Mouse (Mus musculus): ENCODE data around the gene Dll1. TPM values are rescaled to one million over a fixed set of nuclear protein-coding genes. Genes with fewer than 3 reads are reported as not detected.

The Dll1 gene
- polyA plus RNA-seq (2016; fragmentation: Nextera tagmentation; extraction: Ambion mirVana): 13.2 and 22.1 TPM in 2 replicates

DNA sequence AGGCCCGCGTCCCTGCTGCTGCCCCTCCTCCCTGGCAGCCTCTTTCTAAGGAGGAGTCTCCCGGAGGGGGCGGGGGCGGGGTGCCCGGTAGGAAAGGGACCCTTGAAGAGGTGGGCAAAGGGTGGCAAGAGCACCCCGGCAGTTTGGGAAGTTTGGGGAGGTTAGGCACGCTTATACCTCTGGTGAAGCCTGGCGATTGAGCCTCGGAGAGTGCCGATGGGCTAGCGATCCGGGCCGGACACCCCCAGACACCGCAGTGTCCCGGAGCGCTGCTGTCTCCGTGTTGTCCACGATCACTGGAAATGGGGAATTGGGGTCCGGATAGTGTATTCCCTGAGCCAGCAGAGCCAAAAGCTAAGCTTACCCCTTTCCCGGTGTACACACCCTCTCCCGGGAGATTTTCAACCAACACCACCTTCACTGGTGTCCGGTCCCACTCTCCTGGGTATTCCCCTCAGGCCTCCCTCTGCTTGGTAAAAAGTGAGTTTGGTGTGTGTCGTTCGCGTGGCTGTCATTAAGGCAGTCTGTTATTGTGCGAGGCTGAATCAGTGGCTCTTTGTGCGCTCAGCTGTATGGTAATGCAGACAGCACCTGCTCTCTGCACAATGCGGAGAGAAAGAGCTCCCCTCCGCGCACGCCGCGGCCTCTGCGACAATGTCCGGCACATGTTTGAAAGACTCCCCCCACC lies at the start of gene Dll1:
Gene Dll1, minus strand, starts transcription at position 379 of the 688 bp plus-strand sequence.
- WGBS: under 1% methylated on average over 36 of the region's 36 CpGs
- peaks cover 100% of the 10 kb centered on the region for H3K27me3 ChIP-seq (replicated peaks; ENCODE audit: low read depth, poor library complexity, severe bottlenecking)
- H3K9me3 ChIP-seq: no peaks in the 10 kb centered on the region
- H3K4me3 ChIP-seq: peak within 1 kb of the TSS; percentile 71
- H3K36me3 ChIP-seq (replicated peaks): peaks cover 9% of the 10 kb centered on the region
- DNase-seq (ENCODE audit: low spot score): peak; percentile 67
- H3K4me1 ChIP-seq: peaks cover 95% of the 10 kb centered on the region
- H3K27ac ChIP-seq (replicated peaks): peak within 1 kb of the TSS; percentile 87

DNA sequence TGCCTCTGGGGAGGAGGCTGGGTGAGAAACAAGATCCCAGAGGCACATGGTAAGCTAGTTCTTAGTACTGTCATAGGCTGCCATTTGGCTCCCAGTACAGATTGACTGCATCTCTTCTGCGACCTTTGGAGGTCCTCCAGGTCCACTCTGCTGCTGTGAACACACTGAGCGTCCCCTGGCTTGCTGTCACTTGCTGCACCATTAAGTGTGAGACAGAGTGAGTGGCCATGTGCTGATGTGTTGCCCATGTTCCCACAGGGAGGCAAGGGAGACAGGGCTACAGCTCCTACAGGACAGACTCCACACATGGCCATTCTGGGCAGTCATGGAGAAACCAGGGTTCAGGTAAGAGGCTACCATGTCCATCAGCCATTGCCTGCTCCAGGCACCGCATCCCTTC lies 49.3 kb upstream of the Dll1 start:
- WGBS: 93% methylated on average over 3 of the region's 3 CpGs
- Histone ChIP-seq H3K27me3 (replicated peaks; ENCODE audit: low read depth, poor library complexity, severe bottlenecking) (no peaks in the 10 kb centered on the region), H3K4me1 (no peaks in the 10 kb centered on the region), H3K4me3 (no peak overlapping the region), H3K27ac (replicated peaks) (no peak overlapping the region), H3K9me3 (no peaks in the 10 kb centered on the region; the same call in 1 of the 2 replicates), H3K36me3 (replicated peaks) (peaks cover 91% of the 10 kb centered on the region)
- no peak for DNase-seq (ENCODE audit: low spot score)

DNA sequence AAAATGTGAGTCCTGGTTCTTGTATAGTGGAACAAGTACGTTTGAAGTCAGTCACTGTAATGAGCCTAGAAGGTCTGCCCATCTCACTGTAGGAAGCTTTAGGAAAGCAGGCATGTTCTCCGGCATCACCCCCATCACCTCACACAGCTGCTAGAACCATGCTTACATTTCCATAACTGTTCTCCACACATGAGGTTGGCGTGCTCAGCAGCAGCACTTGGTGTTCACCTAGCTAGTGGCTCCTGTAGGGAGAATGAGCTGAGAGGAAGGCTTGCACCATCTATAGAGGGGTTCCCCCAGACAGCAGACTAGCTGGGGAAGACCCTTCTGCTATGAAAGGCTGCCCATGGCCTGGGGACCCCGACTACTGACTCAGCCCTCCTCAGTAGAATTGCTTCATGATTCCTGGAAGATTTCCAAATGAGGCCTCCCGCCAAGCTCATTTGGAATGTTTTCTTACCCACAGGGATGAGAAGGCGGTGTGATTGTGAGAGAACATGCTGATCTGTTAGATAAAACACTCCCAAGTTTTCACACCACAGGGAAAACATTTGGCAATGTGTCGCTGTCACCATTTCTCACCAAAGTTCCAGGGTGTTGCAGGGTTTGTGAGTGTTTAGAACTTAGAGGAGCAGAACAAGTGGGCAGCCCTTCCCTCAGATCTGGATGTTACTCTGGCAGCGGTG lies 46.6 kb upstream of the Dll1 start:
- Histone ChIP-seq H3K4me3 (no peak overlapping the region), H3K27me3 (replicated peaks; ENCODE audit: low read depth, poor library complexity, severe bottlenecking) (no peaks in the 10 kb centered on the region), H3K27ac (replicated peaks) (no peak overlapping the region), H3K36me3 (replicated peaks) (peaks cover 96% of the 10 kb centered on the region), H3K9me3 (no peaks in the 10 kb centered on the region; the same call in 1 of the 2 replicates), H3K4me1 (no peaks in the 10 kb centered on the region)
- 88% methylated on average over 8 of the region's 8 CpGs for WGBS
- no peak for DNase-seq (ENCODE audit: low spot score)

DNA sequence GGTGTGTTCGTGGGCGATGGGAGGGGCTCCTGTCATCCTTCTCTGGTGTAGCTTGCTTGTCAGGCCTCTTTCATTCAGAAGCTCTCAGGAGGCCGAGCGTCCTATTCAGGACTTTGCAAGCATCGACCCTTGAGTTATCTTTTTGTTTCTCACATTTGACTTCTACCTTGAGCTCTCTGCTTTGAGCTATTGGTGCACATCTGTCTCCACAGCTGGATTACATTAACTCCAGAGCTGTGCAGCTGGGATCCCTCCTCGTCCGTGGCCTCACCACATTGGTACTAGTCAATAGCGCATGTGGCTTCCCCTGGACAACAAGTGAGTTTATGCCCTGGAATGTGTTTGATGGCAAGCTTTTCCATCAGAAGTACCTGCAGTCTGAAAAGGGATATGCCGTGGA lies 46.0 kb upstream of the Dll1 start:
- Histone ChIP-seq H3K4me3 (no peak overlapping the region), H3K36me3 (replicated peaks) (peaks cover 96% of the 10 kb centered on the region), H3K27ac (replicated peaks) (no peak overlapping the region), H3K4me1 (no peaks in the 10 kb centered on the region), H3K9me3 (no peaks in the 10 kb centered on the region; the same call in 1 of the 2 replicates), H3K27me3 (replicated peaks; ENCODE audit: low read depth, poor library complexity, severe bottlenecking) (no peaks in the 10 kb centered on the region)
- WGBS: 85% methylated on average over 9 of the region's 9 CpGs
- DNase-seq (ENCODE audit: low spot score): no peak

DNA sequence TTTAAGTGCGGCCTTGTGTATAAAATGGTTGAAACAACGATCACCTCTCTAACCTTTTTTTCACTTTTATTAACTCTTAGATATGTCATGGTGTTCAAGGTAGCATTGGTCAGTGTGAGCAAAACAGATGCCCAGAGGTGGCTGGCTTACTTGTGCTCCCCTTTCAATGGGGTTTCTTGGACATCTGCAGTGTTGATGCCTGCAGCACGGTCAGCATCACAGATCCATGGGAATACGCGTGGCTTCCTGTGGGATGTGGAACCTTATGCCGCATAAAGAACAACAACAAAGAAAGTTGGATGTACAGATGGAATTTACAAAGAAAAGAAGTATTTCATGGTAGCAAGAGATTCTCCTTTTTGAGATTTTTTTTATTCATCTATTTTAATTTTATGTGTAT lies 44.8 kb upstream of the Dll1 start:
- no peak for DNase-seq (ENCODE audit: low spot score)
- 95% methylated on average over 6 of the region's 6 CpGs for WGBS
- H3K9me3 ChIP-seq: no peaks in the 10 kb centered on the region; the same call in 1 of the 2 replicates
- H3K4me1 ChIP-seq: no peaks in the 10 kb centered on the region
- no peaks in the 10 kb centered on the region for H3K27me3 ChIP-seq (replicated peaks; ENCODE audit: low read depth, poor library complexity, severe bottlenecking)
- H3K36me3 ChIP-seq (replicated peaks): peaks cover 98% of the 10 kb centered on the region
- no peak overlapping the region for H3K27ac ChIP-seq (replicated peaks)
- no peak overlapping the region for H3K4me3 ChIP-seq

GRCm38 (mm10) chr17:15420021-15420603 lies 43.4 kb upstream of the Dll1 start:
- Histone ChIP-seq H3K36me3 (replicated peaks) (peaks cover 99% of the 10 kb centered on the region), H3K27ac (replicated peaks) (no peak overlapping the region), H3K4me3 (no peak overlapping the region), H3K27me3 (replicated peaks; ENCODE audit: low read depth, poor library complexity, severe bottlenecking) (no peaks in the 10 kb centered on the region), H3K4me1 (no peaks in the 10 kb centered on the region), H3K9me3 (no peaks in the 10 kb centered on the region; the same call in 1 of the 2 replicates)
- no peak for DNase-seq (ENCODE audit: low spot score)
- WGBS: 89% methylated on average over 8 of the region's 8 CpGs

DNA sequence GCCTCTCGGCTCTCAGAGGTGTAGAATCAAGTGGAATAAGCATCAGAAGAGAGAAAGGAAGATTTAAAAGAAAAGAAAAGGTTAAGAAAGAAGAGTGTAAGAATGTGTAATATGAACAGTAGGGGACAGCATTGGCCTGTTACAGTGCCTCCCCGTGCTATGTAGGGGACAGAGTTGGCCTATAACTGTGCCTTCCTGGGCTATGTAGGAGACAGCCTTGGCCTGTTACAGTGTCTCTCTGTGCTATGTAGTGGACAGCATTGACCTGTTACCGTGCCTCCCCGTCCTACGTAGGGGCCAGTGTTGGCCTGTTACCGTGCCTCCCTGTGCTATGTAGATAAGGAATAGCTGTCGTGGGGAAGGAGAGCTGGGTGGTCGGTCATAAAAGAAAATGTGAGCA lies 42.9 kb upstream of the Dll1 start:
- no peaks in the 10 kb centered on the region for H3K4me1 ChIP-seq
- DNase-seq (ENCODE audit: low spot score): no peak
- no peaks in the 10 kb centered on the region for H3K27me3 ChIP-seq (replicated peaks; ENCODE audit: low read depth, poor library complexity, severe bottlenecking)
- H3K36me3 ChIP-seq (replicated peaks): peaks cover 99% of the 10 kb centered on the region
- H3K9me3 ChIP-seq: no peaks in the 10 kb centered on the region; the same call in 1 of the 2 replicates
- 89% methylated on average over 8 of the region's 8 CpGs for WGBS
- no peak overlapping the region for H3K27ac ChIP-seq (replicated peaks)
- H3K4me3 ChIP-seq: no peak overlapping the region

DNA sequence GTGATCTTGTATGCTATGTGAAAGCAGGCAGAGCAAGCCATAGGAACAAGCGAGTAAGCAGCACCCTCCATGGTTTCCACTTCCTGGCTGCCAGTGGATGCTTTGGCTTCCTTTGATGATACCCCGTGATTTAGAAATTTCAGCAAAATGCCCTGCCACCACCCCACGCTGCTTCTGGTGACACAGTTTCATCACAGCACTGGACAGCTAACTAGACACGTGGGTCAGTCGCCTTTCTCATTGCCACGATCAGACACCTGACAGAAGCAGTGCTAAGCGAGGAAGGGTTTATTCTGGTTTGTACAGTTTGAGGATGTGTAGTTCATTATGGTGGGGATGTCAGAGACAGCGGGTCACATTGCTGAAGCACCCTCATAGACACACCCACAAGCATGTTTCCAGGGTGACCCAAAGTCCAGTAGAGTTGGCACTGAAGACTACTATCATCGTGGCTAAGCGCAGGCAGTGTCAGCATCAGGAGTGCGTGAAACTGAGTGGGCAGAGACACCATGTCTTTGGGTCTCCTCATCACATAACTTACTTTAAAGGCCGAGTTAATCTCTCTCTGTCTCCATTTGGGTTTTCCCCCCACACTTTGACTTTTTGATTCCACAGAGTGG lies 40.0 kb upstream of the Dll1 start:
- no peak for DNase-seq (ENCODE audit: low spot score)
- 90% methylated on average over 12 of the region's 12 CpGs for WGBS
- no peaks in the 10 kb centered on the region for H3K27me3 ChIP-seq (replicated peaks; ENCODE audit: low read depth, poor library complexity, severe bottlenecking)

GRCm38 (mm10) chr17:15410861-15411260 lies 34.2 kb upstream of the Dll1 start:
- 90% methylated on average over 1 of the region's 1 CpGs for WGBS
- no peak for DNase-seq (ENCODE audit: low spot score)
- peaks cover 96% of the 10 kb centered on the region for H3K36me3 ChIP-seq (replicated peaks)
- no peak overlapping the region for H3K4me3 ChIP-seq
- no peaks in the 10 kb centered on the region for H3K27me3 ChIP-seq (replicated peaks; ENCODE audit: low read depth, poor library complexity, severe bottlenecking)
- H3K4me1 ChIP-seq: no peaks in the 10 kb centered on the region
- H3K27ac ChIP-seq (replicated peaks): no peak overlapping the region
- H3K9me3 ChIP-seq: no peaks in the 10 kb centered on the region

More for the DNA sequence above, 40.0 kb upstream of the Dll1 start:
- H3K9me3 ChIP-seq: no peaks in the 10 kb centered on the region
- H3K4me3 ChIP-seq: no peak overlapping the region
- H3K27ac ChIP-seq (replicated peaks): no peak overlapping the region
- no peaks in the 10 kb centered on the region for H3K4me1 ChIP-seq
- peaks cover 97% of the 10 kb centered on the region for H3K36me3 ChIP-seq (replicated peaks)

DNA sequence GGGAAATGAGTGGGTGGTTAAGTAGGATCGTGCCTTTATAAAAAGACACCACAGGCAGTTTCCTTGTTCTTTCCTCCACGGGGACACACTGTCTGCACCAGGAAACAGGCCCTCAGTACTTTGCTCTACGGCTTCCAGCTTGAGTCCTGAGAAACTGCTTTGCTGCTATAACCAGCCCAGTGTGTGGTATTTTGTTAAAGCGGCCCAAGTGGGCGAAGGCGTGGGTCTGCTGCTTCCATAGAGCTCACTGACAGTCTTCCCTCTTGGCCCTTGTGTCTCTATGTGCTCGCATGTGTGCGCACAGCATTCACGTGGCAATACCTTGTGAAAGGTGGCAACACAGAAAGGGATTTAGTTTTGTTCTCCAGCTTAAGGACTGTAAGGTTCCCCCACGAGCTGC lies 32.6 kb upstream of the Dll1 start:
- H3K36me3 ChIP-seq (replicated peaks): peaks cover 94% of the 10 kb centered on the region
- WGBS: 90% methylated on average over 10 of the region's 10 CpGs
- H3K27ac ChIP-seq (replicated peaks): no peak overlapping the region

DNA sequence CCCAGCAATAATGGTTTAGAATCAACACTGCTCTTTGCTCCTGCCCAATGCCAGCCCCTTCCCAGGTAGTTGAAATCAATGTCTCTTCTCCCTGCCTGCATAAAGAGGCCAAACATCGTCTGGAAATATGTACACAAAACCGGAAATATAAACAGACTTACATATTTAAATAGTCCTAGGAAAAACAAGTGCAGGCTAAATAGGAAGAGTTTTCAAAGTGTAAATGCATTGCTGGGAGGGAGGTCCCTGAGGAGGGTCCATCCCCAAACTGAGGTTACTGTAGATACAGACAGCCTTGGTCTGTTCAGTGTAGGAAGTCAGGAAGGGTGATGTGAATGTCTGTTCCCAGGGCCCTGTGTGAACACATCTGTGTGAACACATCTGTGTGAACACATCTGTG lies 29.9 kb upstream of the Dll1 start:
- no peaks in the 10 kb centered on the region for H3K9me3 ChIP-seq
- DNase-seq (ENCODE audit: low spot score): no peak
- no peaks in the 10 kb centered on the region for H3K27me3 ChIP-seq (replicated peaks; ENCODE audit: low read depth, poor library complexity, severe bottlenecking)
- H3K4me1 ChIP-seq: no peaks in the 10 kb centered on the region
- peaks cover 96% of the 10 kb centered on the region for H3K36me3 ChIP-seq (replicated peaks)
- H3K4me3 ChIP-seq: no peak overlapping the region
- H3K27ac ChIP-seq (replicated peaks): no peak overlapping the region
- 94% methylated on average over 2 of the region's 2 CpGs for WGBS

More for the DNA sequence above, 32.6 kb upstream of the Dll1 start:
- H3K4me1 ChIP-seq: no peaks in the 10 kb centered on the region
- H3K27me3 ChIP-seq (replicated peaks; ENCODE audit: low read depth, poor library complexity, severe bottlenecking): no peaks in the 10 kb centered on the region
- no peaks in the 10 kb centered on the region for H3K9me3 ChIP-seq
- no peak for DNase-seq (ENCODE audit: low spot score)
- H3K4me3 ChIP-seq: no peak overlapping the region

GRCm38 (mm10) chr17:15401716-15402115 lies 25.0 kb upstream of the Dll1 start:
- Histone ChIP-seq H3K4me1 (peaks cover 9% of the 10 kb centered on the region), H3K36me3 (replicated peaks) (peaks cover 49% of the 10 kb centered on the region), H3K9me3 (no peaks in the 10 kb centered on the region), H3K27ac (replicated peaks) (no peak overlapping the region), H3K4me3 (no peak overlapping the region), H3K27me3 (replicated peaks; ENCODE audit: low read depth, poor library complexity, severe bottlenecking) (no peaks in the 10 kb centered on the region)
- DNase-seq (ENCODE audit: low spot score): no peak
- 97% methylated on average over 17 of the region's 17 CpGs for WGBS
